Mouse (Mus musculus): ENCODE data around the gene Fubp1.

- TF ChIP-seq POLR2A (IDR thresholded peaks at IDR 0.05; ENCODE audit: borderline replicate concordance, low read depth, low read length), result no peak
- no peak for TF ChIP-seq CTCF (IDR thresholded peaks at IDR 0.05; ENCODE audit: low read depth, low read length)
Measured at GRCm38 (mm10) chr3:152250487-152250886, 40.3 kb downstream of the Fubp1 start.
